7 mouse cellular contexts compared by ENCODE assay signal in the genomic region with DNA sequence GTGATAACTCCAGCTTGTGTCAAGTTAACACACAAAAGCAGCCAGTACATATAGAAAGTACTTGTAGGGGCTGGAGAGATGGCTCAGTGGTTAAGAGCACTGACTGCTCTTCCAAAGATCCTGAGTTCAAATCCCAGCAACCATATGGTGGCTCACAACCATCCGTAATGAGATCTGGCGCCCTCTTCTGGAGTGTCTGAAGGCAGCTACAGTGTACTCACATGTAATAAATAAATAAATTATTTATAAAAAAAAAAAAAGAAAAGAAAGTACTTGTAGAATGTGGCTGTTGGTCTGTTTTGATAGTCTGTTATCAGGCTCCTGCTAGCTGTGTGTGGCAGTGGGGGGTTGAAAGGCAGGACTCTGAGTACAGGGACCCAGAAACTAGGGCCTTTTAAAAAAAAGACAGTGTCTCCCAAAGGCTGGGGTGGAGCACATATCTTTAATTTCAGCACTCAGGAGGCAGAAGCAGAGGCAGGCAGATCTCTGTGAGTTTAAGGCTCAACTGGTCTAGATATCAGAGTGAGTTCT. TPM values are rescaled to one million over a fixed set of nuclear protein-coding genes. Genes with fewer than 3 reads are reported as not detected.
DNase-seq lines count a peak whose midpoint lies in the region; ATAC-seq and TF ChIP-seq lines count a peak whose summit lies in the region.
"Not testable (repeated sequence)": the region's sequence is repeated elsewhere in the genome, so short reads cannot be mapped to it uniquely, and the experiment has no call there.

No protein-coding gene starts in this region.

- 0 out of 2 replicates have a peak, but pooled peaks have one; percentile 23 for TF ChIP-seq EP300 in liver, embryonic 14.5 days (IDR thresholded peaks at IDR 0.05; ENCODE audit: low read depth)
- not testable (repeated sequence) for TF ChIP-seq EP300 in liver, postnatal 0 days (IDR thresholded peaks at IDR 0.05; ENCODE audit: low read depth)

- H3K4me1 ChIP-seq in G1E (ENCODE audit: insufficient read depth, low read depth, low read length): peaks cover 12% of the 10 kb centered on the region; the same call in 1 of the 2 replicates
- H3K4me1 ChIP-seq in kidney, postnatal 0 days (replicated peaks; ENCODE audit: insufficient read depth, low read length); liver, embryonic 11.5 days (replicated peaks; ENCODE audit: control insufficient read depth, insufficient read depth, low read length); liver, embryonic 14.5 days (replicated peaks; ENCODE audit: control insufficient read depth in 2 of 2, insufficient read depth in 2 of 2, low read length in 1 of 2); liver, postnatal 0 days (ENCODE audit: insufficient read depth); midbrain, embryonic 11.5 days (ENCODE audit: control insufficient read depth, insufficient read depth, low read length): not testable (repeated sequence)

- H3K27ac ChIP-seq in kidney, postnatal 0 days; liver, embryonic 11.5 days (ENCODE audit: low read depth, low read length); liver, embryonic 14.5 days; liver, postnatal 0 days (ENCODE audit: low read depth); midbrain, embryonic 11.5 days (ENCODE audit: low read depth, low read length): not testable (repeated sequence)

- ATAC-seq in G1E (ENCODE audit: extremely low read depth, insufficient number of reproducible peaks, low FRiP score, poor library complexity, severe bottlenecking): peak; percentile 28; the same call in 1 of the 2 replicates
- ATAC-seq in common myeloid progenitor, adult 5-6 weeks (replicated peaks; ENCODE audit: low read depth, poor library complexity, severe bottlenecking): peak; percentile 54; the same call in 1 of the 2 replicates
- ATAC-seq in kidney, postnatal 0 days (replicated peaks; ENCODE audit: low FRiP score, low read depth); midbrain, embryonic 11.5 days (ENCODE audit: low FRiP score): not testable (repeated sequence)
- ATAC-seq in liver, embryonic 11.5 days (replicated peaks; ENCODE audit: low FRiP score): peak; percentile 72
- ATAC-seq in liver, embryonic 14.5 days (ENCODE audit: insufficient read depth): peak; percentile 61
- ATAC-seq in liver, postnatal 0 days: peak; percentile 29; the same call in 1 of the 2 replicates

- H3K27me3 ChIP-seq in G1E (ENCODE audit: insufficient read depth, low read length); kidney, postnatal 0 days (ENCODE audit: insufficient read depth, low read length); liver, embryonic 11.5 days (replicated peaks; ENCODE audit: control insufficient read depth, insufficient read depth, low read length); liver, embryonic 14.5 days (ENCODE audit: control insufficient read depth, insufficient read depth, low read length); liver, postnatal 0 days (ENCODE audit: insufficient read depth, low read length); midbrain, embryonic 11.5 days (ENCODE audit: control insufficient read depth, insufficient read depth, low read length): not testable (repeated sequence)

- peaks cover 11% of the 10 kb centered on the region for H3K36me3 ChIP-seq in G1E (replicated peaks)
- H3K36me3 ChIP-seq in kidney, postnatal 0 days (ENCODE audit: insufficient read depth, low read length); liver, embryonic 11.5 days (ENCODE audit: control insufficient read depth, insufficient read depth, low read length); liver, embryonic 14.5 days (replicated peaks; ENCODE audit: control insufficient read depth, insufficient read depth, low read depth); liver, postnatal 0 days (replicated peaks; ENCODE audit: insufficient read depth, low read length); midbrain, embryonic 11.5 days (ENCODE audit: control insufficient read depth, insufficient read depth, low read length): not testable (repeated sequence)

- not testable (repeated sequence) for H3K9ac ChIP-seq in kidney, postnatal 0 days (ENCODE audit: low read depth, low read length); liver, embryonic 11.5 days (ENCODE audit: low read depth, low read length); liver, embryonic 14.5 days (replicated peaks); liver, postnatal 0 days (replicated peaks); midbrain, embryonic 11.5 days (ENCODE audit: low read length)

- 78% methylated on average over 2 of the region's 2 CpGs for WGBS in kidney, postnatal 0 days
- 74% methylated on average over 2 of the region's 2 CpGs for WGBS in liver, embryonic 11.5 days
- 53% methylated on average over 2 of the region's 2 CpGs for WGBS in liver, embryonic 14.5 days (ENCODE audit: insufficient replicate concordance)
- 79% methylated on average over 2 of the region's 2 CpGs for WGBS in liver, postnatal 0 days (ENCODE audit: insufficient replicate concordance)
- WGBS in midbrain, embryonic 11.5 days: 75% methylated on average over 2 of the region's 2 CpGs

- not testable (repeated sequence) for H3K4me2 ChIP-seq in kidney, postnatal 0 days (ENCODE audit: low read length); liver, embryonic 11.5 days; liver, embryonic 14.5 days (ENCODE audit: low read depth); liver, postnatal 0 days (ENCODE audit: low read depth, low read length); midbrain, embryonic 11.5 days

- DNase-seq in G1E (ENCODE audit: low spot score); kidney, postnatal 0 days (ENCODE audit: low spot score); liver, embryonic 11.5 days (ENCODE audit: low spot score); liver, embryonic 14.5 days (ENCODE audit: low read depth in 3 of 3, low spot score in 3 of 3); liver, postnatal 0 days: not testable (repeated sequence)
- DNase-seq in midbrain, embryonic 11.5 days (ENCODE audit: low spot score, missing footprints): peak; percentile 31

- H3K4me3 ChIP-seq in G1E (ENCODE audit: low read depth, low read length); kidney, postnatal 0 days (replicated peaks; ENCODE audit: low read depth, low read length); liver, embryonic 11.5 days (ENCODE audit: low read depth, low read length); liver, embryonic 14.5 days (ENCODE audit: insufficient read depth in 1 of 2, low read depth in 2 of 2, low read length in 2 of 2); liver, postnatal 0 days (ENCODE audit: low read depth, low read length); midbrain, embryonic 11.5 days (ENCODE audit: low read depth, low read length): not testable (repeated sequence)

- not testable (repeated sequence) for TF ChIP-seq CTCF in G1E (IDR thresholded peaks at IDR 0.05; ENCODE audit: low read depth, low read length)
- TF ChIP-seq CTCF in kidney, postnatal 0 days (IDR thresholded peaks at IDR 0.05; ENCODE audit: low read depth): peak; percentile 18; the same call in 1 of the 2 replicates
- TF ChIP-seq CTCF in liver, embryonic 14.5 days (IDR thresholded peaks at IDR 0.05; ENCODE audit: low read depth): peak; percentile 33
- peak; percentile 32 for TF ChIP-seq CTCF in liver, postnatal 0 days (IDR thresholded peaks at IDR 0.05; ENCODE audit: low read depth)

- H3K9me3 ChIP-seq in G1E (replicated peaks); kidney, postnatal 0 days (replicated peaks; ENCODE audit: low read length); liver, embryonic 11.5 days (ENCODE audit: control insufficient read depth, low read length); liver, embryonic 14.5 days (ENCODE audit: control insufficient read depth, low read length); liver, postnatal 0 days (ENCODE audit: low read length); midbrain, embryonic 11.5 days (ENCODE audit: control insufficient read depth, low read length): not testable (repeated sequence)

RNA-seq across cellular contexts. Expression of a gene that starts 8.2 kb away (rescaled TPM):
- 64.3 and 68.7 TPM in 2 replicates for total RNA-seq in G1E (2014; fragmentation: Nextera tagmentation)
- total RNA-seq in G1E (2017): 42.8 and 46.0 TPM in 2 replicates
- 27.0 and 34.1 TPM in 2 replicates for polyA plus RNA-seq in G1E (2012)
- total RNA-seq in common myeloid progenitor, adult 5-6 weeks (2017): 28.1 and 29.7 TPM in 2 replicates
- polyA plus RNA-seq in kidney, postnatal 0 days (2015; fragmentation: Nextera tagmentation; extraction: Ambion mirVana): 34.2 and 35.8 TPM in 2 replicates
- 48.2 and 51.5 TPM in 2 replicates for polyA plus RNA-seq in liver, embryonic 11.5 days (2014; fragmentation: Nextera tagmentation; extraction: Ambion mirVana)
- 14.5 and 16.2 TPM in 2 replicates for polyA plus RNA-seq in liver, embryonic 14.5 days (2012; rRNA removed)
- 25.6 and 26.1 TPM in 2 replicates for polyA plus RNA-seq in liver, embryonic 14.5 days (2014; fragmentation: Nextera tagmentation; extraction: Ambion mirVana)
- polyA plus RNA-seq in liver, postnatal 0 days (2015; fragmentation: Nextera tagmentation; extraction: Ambion mirVana): 24.6 and 24.7 TPM in 2 replicates
- 16.3 and 17.6 TPM in 2 replicates for polyA plus RNA-seq in midbrain, embryonic 11.5 days (2014; fragmentation: Nextera tagmentation; extraction: Ambion mirVana)
